Comparison of ENCODE assay signal across 12 mouse cellular contexts in genomic region chr11:62636105-62636839, GRCm38 (mm10). TPM values are rescaled to one million over a fixed set of nuclear protein-coding genes. Genes with fewer than 3 reads are reported as not detected.
DNase-seq lines count a peak whose midpoint lies in the region; ATAC-seq and TF ChIP-seq lines count a peak whose summit lies in the region.
"Had no signal": no experiment of that assay in that cellular context is flagged by ENCODE, and none has a peak within 500 bp of the region (broad histone marks: within the 10 kb centered on the region; RNA-seq: fewer than 3 reads in every experiment).

No protein-coding gene starts in this region.

- no peaks in the 10 kb centered on the region for H3K27me3 ChIP-seq in intestine, postnatal 0 days (replicated peaks; ENCODE audit: control insufficient read depth, insufficient read depth, low read length)
- H3K27me3 ChIP-seq: embryonic facial prominence, embryonic 15.5 days had no signal

- H3K27ac ChIP-seq in intestine, postnatal 0 days (ENCODE audit: low read depth, low read length) = peak overlapping the region; percentile 15

- H3K9ac ChIP-seq in intestine, postnatal 0 days (ENCODE audit: low read depth, low read length) = no peak overlapping the region
- H3K9ac ChIP-seq: embryonic facial prominence, embryonic 15.5 days had no signal

- WGBS in intestine, postnatal 0 days = 63% methylated on average over 11 of the region's 11 CpGs

- peak; percentile 24 for DNase-seq in adrenal gland, postnatal 14 days
- no peak for DNase-seq in adrenal gland, postnatal 4 days (ENCODE audit: low spot score in 2 of 2)
- DNase-seq in kidney, adult 11 months = peak; percentile 12
- DNase-seq in kidney, adult 18-20 months = no peak
- peak; percentile 74 for DNase-seq in Muller cell, postnatal 12 days (ENCODE audit: inconsistent ontology term)
- DNase-seq in frontal cortex, adult 2 months (ENCODE audit: extremely low spot score in 1 of 2, low spot score in 1 of 2) = no peak
- no peak for DNase-seq in thymus, postnatal 14 days
- DNase-seq: cerebellum, adult 2 months; left cerebral cortex, postnatal 4 days had no signal

- peaks cover 5% of the 10 kb centered on the region; the same call in 1 of the 2 replicates for H3K4me1 ChIP-seq in intestine, postnatal 0 days (replicated peaks; ENCODE audit: control insufficient read depth, insufficient read depth, low read length)

- no peak overlapping the region for H3K4me3 ChIP-seq in intestine, postnatal 0 days (ENCODE audit: low read depth, low read length)
- H3K4me3 ChIP-seq: embryonic facial prominence, embryonic 15.5 days had no signal

- H3K36me3 ChIP-seq in intestine, postnatal 0 days (ENCODE audit: control insufficient read depth, insufficient read depth) = peaks cover 11% of the 10 kb centered on the region; the same call in 1 of the 2 replicates
- H3K36me3 ChIP-seq: embryonic facial prominence, embryonic 15.5 days; G1E had no signal

- no peak overlapping the region for H3K4me2 ChIP-seq in intestine, postnatal 0 days (replicated peaks; ENCODE audit: low read depth)
- H3K4me2 ChIP-seq: embryonic facial prominence, embryonic 15.5 days had no signal

- no peak for ATAC-seq in intestine, postnatal 0 days

- TF ChIP-seq CTCF in intestine, postnatal 0 days (IDR thresholded peaks at IDR 0.05; ENCODE audit: low read depth) = no peak

- H3K9me3 ChIP-seq in intestine, postnatal 0 days (ENCODE audit: control insufficient read depth) = no peaks in the 10 kb centered on the region
- H3K9me3 ChIP-seq: embryonic facial prominence, embryonic 15.5 days; G1E had no signal

RNA-seq across cellular contexts. Expression of gene Lrrc75a, which starts 12.1 kb away (rescaled TPM):
- total RNA-seq in adrenal gland, postnatal 14 days (2021) = 28.7 and 31.7 TPM in 2 replicates
- 10 to 100 TPM; 47.8 to 53.0 TPM for total RNA-seq in adrenal gland, postnatal 4 days (2021)
- 31.9 and 32.3 TPM in 2 replicates for polyA plus RNA-seq in intestine, postnatal 0 days (2015; fragmentation: Nextera tagmentation; extraction: Ambion mirVana)
- polyA plus RNA-seq in frontal cortex, adult 2 months (2012; rRNA removed) = 19.9 and 23.7 TPM in 2 replicates

RNA-seq across cellular contexts. Expression of gene Mmgt2, which starts 12.2 kb away (rescaled TPM):
- total RNA-seq in adrenal gland, postnatal 14 days (2021) = 26.6 and 35.7 TPM in 2 replicates
- 10 to 100 TPM; 49.0 to 53.5 TPM for total RNA-seq in adrenal gland, postnatal 4 days (2021)
- polyA plus RNA-seq in intestine, postnatal 0 days (2015; fragmentation: Nextera tagmentation; extraction: Ambion mirVana) = 62.2 and 67.7 TPM in 2 replicates
- polyA plus RNA-seq in frontal cortex, adult 2 months (2012; rRNA removed) = 44.4 TPM in 2 replicates

Comparison
In these comparisons a context has a peak if more than half of its experiments do, and no peak if none do; other contexts are left out.
1. DNase-seq: peak in adrenal gland, postnatal 14 days (single experiment), kidney, adult 11 months (single experiment) and Muller cell, postnatal 12 days (single experiment); none in adrenal gland, postnatal 4 days (0 of 2), kidney, adult 18-20 months (single experiment), frontal cortex, adult 2 months (0 of 2) and thymus, postnatal 14 days (single experiment).